Mouse (Mus musculus) cerebellum, adult 9-11 months (tissue): ENCODE results near the gene Bag1.
"Not testable (repeated sequence)": the region's sequence is repeated elsewhere in the genome, so short reads cannot be mapped to it uniquely, and the experiment has no call there.

Source experiments
- DNase-seq: peaks from one replicate; pipeline ENCODE4 v3.0.0; 2022

Bag1 gene

GRCm38 (mm10) chr4:40934369-40934768 lies 13.7 kb downstream of the Bag1 start:
- DNase-seq: not testable (repeated sequence)

- DNase-seq: no peak
These were observed 14.4 kb downstream of the Bag1 start for GRCm38 (mm10) chr4:40933694-40934093.

- no peak for DNase-seq
These were observed 19.0 kb downstream of the Bag1 start for GRCm38 (mm10) chr4:40929046-40929445.

DNA sequence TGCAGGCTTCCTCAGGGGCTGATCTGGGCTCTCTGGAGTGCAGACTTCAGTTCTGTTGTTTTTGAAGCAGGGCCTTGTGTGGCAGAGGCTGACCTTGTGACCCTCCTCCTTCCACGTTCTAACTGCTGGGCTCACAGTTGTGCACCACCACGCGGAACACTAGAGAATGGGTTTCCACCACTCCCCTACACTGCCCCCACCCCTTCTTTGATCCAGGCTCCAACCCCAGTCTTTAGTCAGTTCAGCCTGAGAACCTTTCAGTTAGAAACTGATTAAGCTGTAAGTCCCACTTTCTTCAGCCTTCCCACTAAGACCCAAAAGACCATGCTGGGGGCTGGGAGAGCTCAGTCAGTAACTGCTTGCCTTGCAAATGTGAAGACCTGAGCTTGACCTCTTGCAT lies 22.5 kb downstream of the Bag1 start:
- DNase-seq: no peak

DNA sequence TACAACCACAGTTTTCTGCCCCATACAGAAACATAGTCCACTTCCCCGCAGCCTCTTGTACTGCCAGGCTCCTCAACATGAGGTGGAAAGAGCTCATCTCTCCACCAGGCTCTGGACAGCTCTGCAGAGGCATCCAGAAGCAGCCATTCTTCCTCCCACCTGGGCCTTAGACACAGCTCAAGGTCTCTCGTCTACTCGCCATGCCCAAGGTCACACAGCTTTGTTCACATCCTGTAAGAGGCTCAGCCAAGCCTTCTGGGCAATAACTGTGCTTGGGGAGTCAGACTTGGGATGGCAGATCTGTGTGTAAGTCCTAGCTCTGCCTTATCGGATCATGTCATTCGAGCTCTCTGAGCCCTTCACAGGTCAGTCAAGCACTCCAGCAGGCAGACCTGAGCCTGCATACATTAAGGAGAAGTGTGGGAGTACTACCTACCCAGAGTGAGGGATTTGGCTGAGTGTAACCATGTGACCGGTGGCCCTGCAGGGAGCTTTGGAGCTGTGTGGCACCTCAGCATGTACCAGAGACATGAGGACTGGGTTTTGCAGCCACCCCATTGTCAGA lies 24.9 kb downstream of the Bag1 start:
- no peak for DNase-seq

DNA sequence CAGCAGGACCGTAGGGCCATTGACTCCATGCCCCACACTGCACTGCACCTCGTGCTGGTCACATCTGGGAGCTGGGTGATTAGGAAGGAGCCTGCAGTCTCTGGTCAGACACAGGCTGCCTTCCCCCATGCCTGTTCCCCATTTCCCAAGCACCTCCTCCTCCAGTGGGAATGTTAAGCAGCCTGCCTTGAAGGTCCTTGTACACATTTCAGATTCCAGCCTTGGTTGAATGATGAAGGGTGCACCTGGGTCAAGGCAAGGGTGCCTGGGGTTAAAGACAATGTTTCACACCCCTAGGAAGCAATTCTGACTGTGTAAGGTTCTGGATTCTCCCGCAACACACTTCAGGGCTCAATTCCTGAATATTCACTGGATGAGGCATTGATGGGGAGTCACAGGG lies 26.8 kb downstream of the Bag1 start:
- DNase-seq: no peak

DNA sequence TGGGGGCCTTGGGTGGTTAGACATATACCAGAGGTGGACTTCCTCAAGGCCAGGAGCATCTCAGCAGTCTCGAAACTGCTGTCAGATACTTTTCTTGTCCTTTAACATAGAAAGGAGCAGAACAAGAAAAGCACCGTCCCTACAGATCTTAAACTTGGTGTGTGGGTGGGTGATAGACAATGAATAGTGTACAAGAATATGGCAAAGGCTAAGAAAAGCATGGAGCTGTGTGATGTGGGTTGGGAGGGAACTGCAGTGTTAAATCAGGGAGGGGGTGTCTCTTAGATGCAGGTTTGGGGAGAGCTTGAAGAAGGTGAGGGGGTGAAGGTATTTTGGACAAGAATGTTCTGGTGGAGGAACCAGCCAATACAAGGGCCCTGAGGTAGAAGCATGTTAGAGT lies 27.5 kb downstream of the Bag1 start:
- no peak for DNase-seq

DNA sequence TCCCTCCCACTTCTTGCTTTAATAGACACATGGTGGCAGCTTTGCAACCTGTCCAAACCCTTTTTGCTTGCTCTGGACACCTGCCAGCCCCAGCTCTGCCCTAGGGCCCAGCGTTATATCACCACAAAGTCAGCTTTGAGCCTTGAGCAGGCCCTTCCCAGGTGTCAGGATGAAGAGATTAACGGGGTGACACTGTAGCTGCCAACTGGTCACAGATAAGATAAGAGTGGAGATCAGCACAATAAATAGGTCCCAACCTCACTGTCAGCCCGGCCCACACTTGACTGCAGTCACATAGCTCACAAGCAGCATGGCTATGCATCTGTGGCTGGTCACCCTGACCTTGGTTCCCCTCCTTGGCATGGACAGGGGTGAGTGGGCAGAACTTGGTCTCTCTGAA lies 28.3 kb downstream of the Bag1 start, which contains the start of gene Spink4:
Spink4 (plus strand) TSS at position 268 of the 400 bp plus-strand sequence.
- no peak for DNase-seq

- no peak for DNase-seq
These were observed 31.4 kb downstream of the Bag1 start for GRCm38 (mm10) chr4:40916592-40917155.

DNA sequence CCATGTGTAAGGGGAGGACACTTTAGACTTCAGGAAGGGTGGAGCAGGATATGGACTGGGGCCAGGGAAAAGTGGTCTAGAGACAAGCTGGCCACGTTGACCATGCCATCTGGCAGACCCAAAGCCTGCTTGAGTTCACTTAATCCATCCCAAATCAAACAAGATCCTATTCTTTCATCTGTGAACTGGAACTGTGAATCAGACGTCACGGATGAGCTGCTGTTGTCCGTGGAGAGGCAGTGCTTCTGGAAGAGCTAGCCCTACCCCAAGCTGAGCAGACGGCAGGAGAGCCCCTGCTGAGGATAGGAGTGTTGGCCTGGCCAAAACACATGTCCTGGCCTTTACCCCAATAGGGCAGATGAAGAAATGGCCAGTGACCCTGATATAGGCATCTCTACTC lies 32.1 kb downstream of the Bag1 start:
- DNase-seq: no peak

DNA sequence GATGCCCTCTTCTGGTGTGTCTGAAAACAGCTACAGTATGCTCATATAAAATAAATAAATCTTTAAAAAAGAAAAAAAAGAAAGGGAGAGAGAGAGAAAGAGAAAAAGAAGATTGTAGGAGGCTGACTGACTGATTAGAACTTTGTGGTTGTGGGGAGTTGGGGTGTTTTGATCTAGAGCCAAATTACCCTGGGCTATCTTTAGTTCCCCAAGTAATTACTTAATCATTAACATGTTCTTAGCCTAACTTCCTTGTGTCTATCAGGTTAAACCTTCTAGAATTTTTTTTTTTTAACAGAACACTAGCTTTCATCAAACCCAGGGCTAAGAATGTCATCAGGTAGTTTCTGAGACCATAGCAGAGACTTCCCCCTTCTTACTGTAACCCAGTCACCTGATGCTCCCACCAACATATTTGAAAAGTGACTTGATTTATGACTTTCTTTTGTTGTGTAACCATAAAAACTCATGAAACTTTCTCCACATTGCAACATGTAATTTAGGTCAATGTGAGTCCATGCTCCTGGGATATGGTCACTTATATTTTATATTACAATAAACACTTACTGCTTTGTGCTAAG lies 33.7 kb downstream of the Bag1 start:
- DNase-seq: no peak

DNA sequence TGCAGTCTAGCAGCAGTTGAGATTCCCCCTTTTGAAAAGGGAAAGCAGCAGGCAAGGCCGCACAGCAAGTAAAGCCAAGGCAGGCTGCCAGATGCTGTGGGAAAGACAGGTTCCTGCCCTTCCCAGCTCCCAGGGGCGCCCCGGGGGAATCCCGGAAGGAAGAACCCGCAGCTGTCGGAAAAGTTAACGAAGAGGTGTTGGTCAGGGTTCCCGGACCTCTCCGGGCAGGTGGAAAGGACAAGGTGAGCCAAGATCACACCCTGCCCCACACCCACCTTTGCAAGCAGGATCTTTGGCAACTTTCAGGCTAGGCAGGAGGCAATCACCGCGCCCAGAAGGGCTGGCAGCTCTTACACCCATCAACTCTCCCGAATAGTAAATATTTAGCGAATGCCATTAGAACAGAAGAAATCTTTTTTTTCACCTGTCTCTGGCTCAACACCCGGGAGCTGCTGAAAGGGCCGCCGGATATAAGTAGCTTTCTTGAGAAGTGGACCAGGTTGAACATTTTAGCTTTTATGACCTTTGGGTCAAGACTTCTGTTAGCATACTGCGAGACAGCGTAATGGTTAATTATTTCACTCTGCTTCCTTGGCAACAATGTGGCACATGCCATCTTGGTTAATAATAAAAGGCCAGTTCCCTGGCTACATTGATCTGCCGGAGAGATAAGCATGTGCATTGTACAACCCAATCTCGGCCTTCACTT lies 39.7 kb downstream of the Bag1 start:
- DNase-seq: no peak

- DNase-seq: no peak
These were observed 41.8 kb downstream of the Bag1 start for GRCm38 (mm10) chr4:40906298-40906697.

DNA sequence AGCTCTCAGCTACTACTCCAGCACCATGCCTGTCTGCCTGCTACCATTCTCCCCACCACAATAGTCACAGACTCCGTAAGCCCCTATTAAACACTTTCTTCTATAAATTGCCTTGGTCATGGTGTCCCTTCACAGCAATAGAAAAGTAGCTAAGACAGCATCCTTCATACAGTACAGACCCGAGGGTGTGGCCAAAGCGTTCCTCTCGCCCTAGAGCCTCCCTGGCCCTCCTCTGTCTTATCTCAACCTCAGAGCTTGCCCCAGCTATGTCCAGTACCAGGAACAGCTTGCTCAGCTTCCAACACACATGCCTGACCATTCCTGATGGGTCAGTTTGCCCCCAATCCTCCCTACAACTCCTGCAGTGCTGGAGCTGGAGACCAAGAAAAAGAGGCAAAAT lies 47.5 kb downstream of the Bag1 start:
- no peak for DNase-seq

DNA sequence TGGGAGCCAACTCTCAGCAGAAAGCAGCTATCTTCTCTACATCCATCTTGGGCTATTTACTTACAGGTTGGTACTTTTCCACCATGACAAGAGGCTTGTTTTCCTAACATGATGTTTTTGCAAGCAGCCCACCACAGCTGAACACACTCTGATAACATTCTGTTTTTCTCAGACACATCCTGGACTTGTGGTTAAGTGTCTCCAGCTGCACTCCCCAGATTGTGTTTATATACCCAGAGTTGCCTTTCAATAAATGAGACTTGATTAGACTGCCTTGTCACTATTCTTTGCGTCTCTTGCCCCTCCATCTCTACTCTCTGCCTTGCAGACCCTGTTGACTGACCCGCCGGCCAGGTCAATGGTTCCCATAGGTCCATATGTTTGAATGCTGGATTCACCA lies 48.0 kb downstream of the Bag1 start:
- DNase-seq: no peak

DNA sequence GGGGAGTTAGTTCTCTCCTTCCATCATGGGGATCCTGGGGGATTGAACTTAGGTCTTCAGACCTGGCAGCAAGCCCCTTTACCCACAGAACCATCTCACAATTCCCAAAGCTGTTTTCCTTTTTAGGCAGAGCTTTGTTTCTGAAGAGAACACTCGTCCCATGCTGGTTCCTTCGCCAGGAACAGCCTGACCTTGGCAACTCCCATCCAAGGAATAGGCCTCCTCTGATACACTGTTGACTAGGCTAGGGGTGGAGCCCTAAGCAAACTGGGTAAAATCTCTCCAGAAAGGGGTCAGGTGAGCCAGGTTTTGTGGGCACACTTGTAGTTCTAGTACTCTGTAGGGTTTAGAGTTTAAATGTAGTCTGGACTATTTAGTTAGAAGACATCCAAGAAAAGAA lies 48.8 kb downstream of the Bag1 start:
- no peak for DNase-seq

GRCm38 (mm10) chr4:40898476-40899044 lies 49.5 kb downstream of the Bag1 start:
- DNase-seq: no peak

GRCm38 (mm10) chr4:40895646-40896045 lies 52.4 kb downstream of the Bag1 start:
- no peak for DNase-seq

DNA sequence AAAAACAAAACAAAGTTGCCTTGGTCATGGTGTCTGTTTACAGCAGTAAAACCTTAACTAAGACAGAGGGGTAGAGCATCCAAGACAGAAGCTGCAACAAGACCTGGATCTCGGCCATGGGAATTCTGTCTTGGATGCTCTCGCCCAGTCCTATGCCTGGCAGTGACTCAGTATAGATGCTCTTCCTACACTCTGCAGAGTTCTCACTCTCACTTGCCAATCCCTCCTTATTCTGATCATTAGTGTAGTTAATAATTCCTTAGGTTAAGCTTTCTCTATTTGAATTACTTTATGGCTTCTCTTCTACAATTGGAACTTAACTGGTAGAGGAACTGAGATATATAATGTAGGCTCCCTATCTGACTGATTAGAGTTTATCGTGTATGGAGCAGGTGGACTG lies 53.0 kb downstream of the Bag1 start:
- DNase-seq: no peak

DNA sequence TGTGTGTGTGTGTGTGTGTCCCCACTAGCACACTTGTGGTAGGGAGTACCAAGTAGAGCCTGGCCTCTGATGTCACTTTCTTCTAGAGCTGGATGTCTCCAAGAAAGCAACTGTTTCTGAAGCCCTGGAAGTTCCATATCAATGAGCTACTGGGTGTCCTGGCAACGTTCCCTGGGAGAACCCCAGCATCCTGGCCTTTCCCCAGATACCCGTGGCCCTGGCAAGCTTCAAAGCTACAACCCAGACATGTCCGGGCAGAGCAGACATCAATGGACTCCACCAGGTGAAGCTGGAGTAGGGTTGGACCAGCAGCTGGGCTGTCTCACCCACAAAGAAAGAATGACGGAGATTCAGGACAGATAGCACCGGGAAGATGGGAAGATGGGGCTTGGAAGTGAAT lies 56.9 kb downstream of the Bag1 start:
- DNase-seq: no peak

- DNase-seq: no peak
These were observed 58.1 kb downstream of the Bag1 start for GRCm38 (mm10) chr4:40889983-40890382.

DNA sequence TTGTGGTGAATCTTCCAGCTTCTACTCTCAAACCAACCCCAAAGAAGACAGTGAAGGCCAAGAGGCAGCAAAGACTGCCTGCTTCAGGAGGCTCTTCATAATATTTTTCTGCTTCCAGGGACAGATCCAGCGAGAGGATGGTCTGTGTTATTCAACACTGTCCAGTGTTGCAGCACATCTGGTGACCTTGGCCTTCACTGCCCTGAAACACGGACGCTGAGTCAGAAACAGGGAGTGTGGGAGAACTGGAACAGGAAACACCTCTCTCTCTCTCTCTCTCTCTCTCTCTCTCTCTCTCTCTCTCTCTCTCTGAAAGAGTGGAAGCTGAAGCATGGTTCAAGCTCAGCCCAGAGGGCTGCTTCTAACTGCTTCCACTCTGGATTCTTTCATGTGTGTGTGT lies 58.8 kb downstream of the Bag1 start:
- DNase-seq: no peak

GRCm38 (mm10) chr4:40888839-40889238 lies 59.3 kb downstream of the Bag1 start:
- no peak for DNase-seq
